Mouse (Mus musculus) liver, postnatal 0 days (tissue): ENCODE measurements around the gene Gpr84. TPM values are rescaled to one million over a fixed set of nuclear protein-coding genes. Genes with fewer than 3 reads are reported as not detected.

Source experiments
- ATAC-seq: fragments of 200-750 bp; cut with Nextera tagmentation; 2 replicates; pipeline ENCODE4 v1.8.0; 2017; ENCODE audit warnings: mild to moderate bottlenecking, moderate library complexity
- DNase-seq: peaks from one replicate; pipeline ENCODE4 v3.0.0-alpha.2; 2016
- H3K27ac ChIP-seq: fragments of 300-500 bp; sonication (generic); 2 replicates; pipeline ENCODE4 v1.5.1; 2014; ENCODE audit warnings: antibody characterized with exemption, moderate library complexity, mild to moderate bottlenecking, low read depth
- H3K27me3 ChIP-seq: fragments of 300-500 bp; sonication (generic); 2 replicates; pipeline ENCODE4 v1.6.1; 2014; ENCODE audit warnings: low read length, control low read depth, mixed read lengths; ENCODE audit not compliant: insufficient read depth
- H3K36me3 ChIP-seq: fragments of 300-500 bp; sonication (generic); replicated peaks from 2 replicates; pipeline ENCODE4 v1.6.1; 2014; ENCODE audit warnings: mild to moderate bottlenecking, control low read depth, low read length, moderate library complexity, mixed read lengths; ENCODE audit not compliant: insufficient read depth
- H3K4me1 ChIP-seq: fragments of 300-500 bp; sonication (generic); 2 replicates; pipeline ENCODE4 v1.6.1; 2014; ENCODE audit warnings: antibody characterized with exemption, mild to moderate bottlenecking, control low read depth; ENCODE audit not compliant: insufficient read depth
- H3K4me2 ChIP-seq: fragments of 300-500 bp; sonication (generic); 2 replicates; pipeline ENCODE4 v1.6.1; 2014; ENCODE audit warnings: low read depth, mild to moderate bottlenecking, low read length, moderate library complexity, mixed read lengths
- H3K4me3 ChIP-seq: fragments of 300-500 bp; sonication (generic); 2 replicates; pipeline ENCODE4 v1.5.1; 2014; ENCODE audit warnings: low read depth, low read length
- H3K9ac ChIP-seq: fragments of 300-500 bp; sonication (generic); replicated peaks from 2 replicates; pipeline ENCODE4 v1.6.1; 2014; ENCODE audit warnings: mild to moderate bottlenecking, moderate library complexity
- H3K9me3 ChIP-seq: fragments of 300-500 bp; sonication (generic); 2 replicates; pipeline ENCODE4 v1.6.1; 2016; ENCODE audit warnings: mild to moderate bottlenecking, control low read depth, low read length, mixed read lengths
- CTCF ChIP-seq: sonication (generic); IDR thresholded peaks from 2 replicates; pipeline ENCODE4 v1.5.1; 2016; ENCODE audit warnings: antibody characterized with exemption, low read depth
- EP300 ChIP-seq: IDR thresholded peaks from 2 replicates; pipeline ENCODE4 v1.6.1; 2016; ENCODE audit warnings: antibody characterized with exemption, low read depth, mild to moderate bottlenecking
- WGBS: fragments of 180-500 bp; shearing (Covaris S2); extraction: QIAGEN DNeasy Blood & Tissue Kit; methylation state at CpG from one replicate; pipeline ENCODE4 v1.1.7; 2014; ENCODE audit not compliant: insufficient replicate concordance; 5-methylcytosine and 5-hydroxymethylcytosine counted together
- polyA plus RNA-seq: library from polyadenylated mRNA; unstranded; fragments of >200 nt; fragmentation: Nextera tagmentation; extraction: Ambion mirVana; gene quantifications from 2 replicates; pipeline ENCODE4 v1.2.1, GENCODE M21; 2015

Gene Gpr84
- polyA plus RNA-seq, 1 experiment from 2014 or later = 1.8 TPM

DNA sequence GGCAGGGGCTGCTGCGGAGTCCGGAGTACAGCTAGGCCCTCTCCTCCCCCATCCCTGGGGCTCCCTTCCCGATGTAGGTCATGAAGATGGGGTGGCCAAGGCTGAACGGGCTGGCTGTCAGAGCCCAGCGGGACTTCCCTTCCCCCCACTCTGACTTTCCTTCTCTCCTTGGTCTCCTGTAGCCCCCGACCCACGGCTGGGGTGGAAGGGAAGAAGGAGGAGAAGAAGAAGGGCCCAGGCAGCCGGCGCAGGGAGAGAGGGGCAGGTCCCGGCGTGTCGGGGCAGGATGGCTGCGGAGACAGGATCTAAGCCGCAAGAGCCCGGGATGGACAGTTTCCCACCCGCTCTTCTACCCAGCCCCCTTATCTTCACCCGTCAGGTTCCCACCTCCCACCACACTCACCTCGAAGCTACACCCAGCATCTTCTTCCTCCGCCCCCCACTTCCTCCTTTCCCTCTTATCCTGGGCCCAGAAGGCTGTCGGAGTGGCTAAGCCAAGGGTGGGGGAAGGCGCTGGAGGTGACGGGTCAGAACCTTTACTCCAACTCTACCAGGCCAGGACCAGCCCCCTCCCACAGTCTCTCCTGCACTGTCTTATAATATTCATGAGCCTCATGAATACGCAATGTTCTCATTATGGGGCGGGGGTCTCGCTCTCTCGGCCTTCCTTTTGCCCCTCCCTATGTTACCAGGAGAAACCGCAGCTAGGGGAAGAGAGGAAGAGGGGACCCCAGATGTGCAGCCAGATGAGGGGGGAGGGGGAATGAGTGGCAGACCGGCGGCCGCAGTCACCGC lies 29.0 kb upstream of the Gpr84 start:
- ATAC-seq (peak; percentile 62), DNase-seq (no peak)
- H3K4me3 ChIP-seq = peak overlapping the region; percentile 71
- H3K36me3 ChIP-seq = peaks cover 6% of the 10 kb centered on the region
- H3K9me3 ChIP-seq = no peaks in the 10 kb centered on the region
- H3K27ac ChIP-seq = no peak overlapping the region
- WGBS = 6% methylated on average over 26 of the region's 31 CpGs
- peaks cover 25% of the 10 kb centered on the region for H3K4me1 ChIP-seq
- H3K4me2 ChIP-seq = peak overlapping the region; percentile 94
- TF ChIP-seq CTCF (no peak), EP300 (peak; percentile 27; the same call in 1 of the 2 replicates)
- H3K27me3 ChIP-seq = peaks cover 32% of the 10 kb centered on the region
- peak overlapping the region; percentile 53 for H3K9ac ChIP-seq

DNA sequence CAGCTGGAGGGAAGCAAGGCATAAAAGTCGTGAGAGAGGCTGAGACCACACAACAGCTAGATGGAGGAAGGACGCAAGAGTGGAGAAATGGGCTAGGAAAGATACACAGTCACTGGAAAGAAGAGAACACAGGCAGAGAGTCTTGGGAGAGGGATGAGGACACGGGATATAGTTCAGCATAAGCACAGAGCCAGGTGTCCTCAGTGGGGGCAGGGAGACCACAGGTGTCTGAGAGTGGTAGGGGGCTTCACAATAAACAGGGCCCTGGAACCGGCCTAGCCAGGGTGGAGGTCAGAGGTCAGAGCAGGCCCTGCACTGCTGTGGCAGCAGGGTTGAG lies 28.4 kb upstream of the Gpr84 start:
- Histone ChIP-seq H3K9ac (peak overlapping the region; percentile 53), H3K4me2 (peak overlapping the region; percentile 94), H3K27me3 (peaks cover 32% of the 10 kb centered on the region), H3K27ac (no peak overlapping the region), H3K4me3 (peak overlapping the region; percentile 71), H3K36me3 (peaks cover under 1% of the 10 kb centered on the region; the same call in 1 of the 2 replicates), H3K9me3 (no peaks in the 10 kb centered on the region), H3K4me1 (peaks cover 30% of the 10 kb centered on the region)
- WGBS = 32% methylated on average over 4 of the region's 4 CpGs
- DNase-seq = no peak
- no peak for ATAC-seq
- TF ChIP-seq EP300 (no peak), CTCF (no peak)

DNA sequence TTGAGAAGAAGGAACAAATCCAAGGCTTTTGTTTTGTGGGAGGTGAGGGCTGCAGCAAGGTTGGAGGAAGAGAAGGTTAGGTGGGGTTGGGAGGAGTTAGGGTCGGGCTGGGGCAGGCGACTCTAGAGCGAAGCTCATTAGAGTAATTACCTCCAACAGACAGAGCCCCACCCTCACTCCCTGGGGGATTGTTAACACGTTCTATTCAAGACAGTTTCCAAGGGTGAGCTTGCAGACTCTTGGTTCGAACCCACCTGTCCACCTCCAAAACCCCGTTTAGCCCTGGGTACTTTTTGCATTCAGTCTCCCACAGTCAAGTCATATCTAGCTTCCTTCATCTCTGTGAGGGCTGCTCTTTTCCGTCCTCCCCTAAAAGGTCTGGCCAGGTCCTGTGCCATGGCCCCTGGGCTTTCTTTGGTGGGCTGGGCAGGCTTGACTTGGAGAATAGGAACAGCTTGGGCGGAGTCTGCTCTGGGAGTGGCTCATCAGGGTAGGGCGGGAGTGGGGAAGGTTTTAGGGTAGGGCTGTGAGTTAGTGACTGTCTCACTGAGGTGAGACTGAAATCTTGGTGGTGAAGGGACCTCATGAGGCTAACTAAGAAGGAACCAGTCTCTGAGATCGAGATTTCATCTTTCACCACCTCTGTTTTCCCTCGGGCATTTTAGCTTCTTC lies 26.7 kb upstream of the Gpr84 start:
- TF ChIP-seq EP300 = no peak
- TF ChIP-seq CTCF = no peak
- no peak for DNase-seq
- no peaks in the 10 kb centered on the region for H3K9me3 ChIP-seq
- H3K4me3 ChIP-seq = no peak overlapping the region
- H3K27me3 ChIP-seq = peaks cover 32% of the 10 kb centered on the region
- ATAC-seq = no peak
- no peaks in the 10 kb centered on the region for H3K36me3 ChIP-seq
- WGBS = 41% methylated on average over 11 of the region's 11 CpGs
- no peak overlapping the region for H3K9ac ChIP-seq
- H3K4me2 ChIP-seq = no peak overlapping the region
- H3K4me1 ChIP-seq = peaks cover 32% of the 10 kb centered on the region
- no peak overlapping the region for H3K27ac ChIP-seq

DNA sequence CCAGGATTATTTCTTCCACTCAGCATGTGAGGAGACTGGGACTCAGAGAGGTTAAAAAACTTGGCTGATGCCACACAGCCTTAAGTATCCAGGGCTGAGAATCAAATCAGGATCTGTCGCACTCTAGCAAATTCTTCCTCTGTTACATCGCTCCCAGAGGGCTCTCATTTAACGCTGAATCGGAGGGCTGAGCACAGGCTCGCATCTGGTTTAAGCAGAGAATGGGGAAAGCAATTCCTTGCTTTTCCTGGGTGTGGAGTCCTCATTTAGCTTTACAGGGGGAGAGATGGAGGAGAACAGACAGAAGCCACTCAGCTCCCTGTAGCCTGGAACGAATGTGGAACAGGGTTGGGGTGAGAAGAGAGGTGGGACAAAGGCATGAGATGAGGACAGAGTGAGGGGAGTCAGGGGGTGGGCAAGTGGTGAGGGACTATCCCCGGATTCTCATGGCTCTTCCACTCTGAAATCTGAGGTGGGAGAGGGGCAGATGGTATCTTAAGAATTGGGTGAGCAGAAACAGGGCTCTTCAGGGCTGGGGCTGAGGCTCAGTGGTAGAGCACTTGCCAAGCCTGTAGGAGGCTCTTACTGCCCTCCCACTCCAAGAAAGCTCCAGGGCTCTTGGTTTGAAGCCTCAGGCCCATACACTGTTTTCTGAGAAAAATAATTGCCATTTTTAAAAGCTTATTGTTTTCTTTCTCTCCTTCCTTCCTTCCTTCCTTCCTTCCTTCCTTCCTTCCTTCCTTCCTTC lies 25.2 kb upstream of the Gpr84 start:
- Histone ChIP-seq H3K4me3 (no peak overlapping the region), H3K27ac (no peak overlapping the region), H3K27me3 (peaks cover 21% of the 10 kb centered on the region), H3K9ac (no peak overlapping the region), H3K9me3 (no peaks in the 10 kb centered on the region), H3K4me1 (peaks cover 32% of the 10 kb centered on the region), H3K36me3 (no peaks in the 10 kb centered on the region), H3K4me2 (no peak overlapping the region)
- DNase-seq = no peak
- TF ChIP-seq EP300 = no peak
- no peak for TF ChIP-seq CTCF
- 65% methylated on average over 7 of the region's 7 CpGs for WGBS
- ATAC-seq = no peak

DNA sequence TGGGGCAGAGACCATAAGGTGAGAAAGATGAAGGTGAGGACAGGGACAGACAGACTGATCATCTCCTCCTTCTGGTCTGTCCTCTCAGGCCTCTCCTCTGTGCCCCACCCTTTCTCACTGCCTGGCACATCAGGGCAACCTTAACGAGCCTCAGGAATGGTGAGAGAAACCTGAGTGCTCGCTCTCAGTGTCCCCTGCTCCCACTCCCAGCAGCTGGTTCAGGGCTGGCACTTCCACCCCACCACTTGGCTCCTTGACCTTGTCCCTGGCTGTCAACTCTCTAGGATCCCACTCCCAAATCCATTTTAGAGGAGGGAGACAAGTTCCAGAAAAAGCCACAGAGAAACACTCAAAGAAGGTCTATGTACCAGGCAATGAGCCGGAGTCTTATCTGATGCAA lies 24.6 kb upstream of the Gpr84 start:
- DNase-seq (no peak), ATAC-seq (no peak)
- no peak overlapping the region for H3K27ac ChIP-seq
- H3K4me3 ChIP-seq = no peak overlapping the region
- H3K9ac ChIP-seq = no peak overlapping the region
- H3K9me3 ChIP-seq = no peaks in the 10 kb centered on the region
- no peak overlapping the region for H3K4me2 ChIP-seq
- TF ChIP-seq CTCF = no peak
- TF ChIP-seq EP300 = no peak
- H3K36me3 ChIP-seq = no peaks in the 10 kb centered on the region
- peaks cover 28% of the 10 kb centered on the region for H3K4me1 ChIP-seq
- 62% methylated on average over 3 of the region's 3 CpGs for WGBS
- peaks cover 16% of the 10 kb centered on the region; the same call in 1 of the 2 replicates for H3K27me3 ChIP-seq

DNA sequence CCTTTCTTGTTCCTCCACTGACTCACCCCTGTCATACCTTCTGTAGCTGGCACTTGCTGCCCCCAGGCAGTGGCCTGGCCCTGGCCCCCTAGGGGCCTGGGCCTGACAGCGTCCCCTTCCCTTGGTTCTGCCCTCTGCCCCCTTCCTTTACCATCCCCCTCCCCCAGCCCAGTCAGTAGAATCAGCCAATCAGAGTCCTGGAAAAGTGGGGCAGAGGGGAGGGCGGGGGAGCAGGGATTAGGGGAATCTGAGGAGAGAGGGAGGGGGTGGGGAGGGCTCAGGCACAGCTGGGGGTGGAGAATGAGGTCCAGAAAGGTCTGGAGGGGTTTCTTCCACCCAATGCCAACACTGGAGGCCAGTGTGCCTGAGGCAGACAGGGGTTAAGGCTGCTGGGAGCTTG lies 23.8 kb upstream of the Gpr84 start:
- Histone ChIP-seq H3K4me1 (peaks cover 20% of the 10 kb centered on the region), H3K9me3 (no peaks in the 10 kb centered on the region), H3K9ac (peak overlapping the region; percentile 37; the same call in 1 of the 2 replicates), H3K27ac (peak overlapping the region; percentile 25), H3K4me3 (peak overlapping the region; percentile 19; the same call in 1 of the 2 replicates), H3K36me3 (no peaks in the 10 kb centered on the region), H3K27me3 (peaks cover 8% of the 10 kb centered on the region; the same call in 1 of the 2 replicates), H3K4me2 (peak overlapping the region; percentile 62)
- TF ChIP-seq EP300 = no peak
- ATAC-seq (peak; percentile 66), DNase-seq (peak; percentile 65)
- 32% methylated on average over 2 of the region's 2 CpGs for WGBS
